Mouse (Mus musculus) kidney, postnatal 0 days (tissue): ENCODE measurements around the gene Hcar1. TPM values are rescaled to one million over a fixed set of nuclear protein-coding genes. Genes with fewer than 3 reads are reported as not detected.

Experiments
- ATAC-seq: fragments of 200-750 bp; cut with Nextera tagmentation; replicated peaks from 2 replicates; pipeline ENCODE4 v1.8.0; 2017; ENCODE audit warnings: low read depth, moderate number of reproducible peaks, moderate TSS enrichment, moderate library complexity; ENCODE audit not compliant: low FRiP score
- DNase-seq: peaks from one replicate; pipeline ENCODE4 v3.0.0-alpha.2; 2016; ENCODE audit warnings: low spot score
- H3K27ac ChIP-seq: fragments of 300-500 bp; sonication (generic); 2 replicates; pipeline ENCODE4 v1.5.1; 2014; ENCODE audit warnings: mild to moderate bottlenecking
- H3K27me3 ChIP-seq: fragments of 300-500 bp; sonication (generic); 2 replicates; pipeline ENCODE4 v1.6.1; 2014; ENCODE audit warnings: low read length, mixed read lengths; ENCODE audit not compliant: insufficient read depth
- H3K36me3 ChIP-seq: fragments of 300-500 bp; sonication (generic); 2 replicates; pipeline ENCODE4 v1.6.1; 2014; ENCODE audit warnings: low read length, mixed read lengths; ENCODE audit not compliant: insufficient read depth
- H3K4me1 ChIP-seq: fragments of 300-500 bp; sonication (generic); replicated peaks from 2 replicates; pipeline ENCODE4 v1.6.1; 2014; ENCODE audit warnings: antibody characterized with exemption, low read length, mixed read lengths; ENCODE audit not compliant: insufficient read depth
- H3K4me2 ChIP-seq: fragments of 300-500 bp; sonication (generic); 2 replicates; pipeline ENCODE4 v1.6.1; 2014; ENCODE audit warnings: mild to moderate bottlenecking, low read length, moderate library complexity, mixed read lengths
- H3K4me3 ChIP-seq: fragments of 300-500 bp; sonication (generic); replicated peaks from 2 replicates; pipeline ENCODE4 v1.5.1; 2014; ENCODE audit warnings: low read depth, low read length
- H3K9ac ChIP-seq: fragments of 300-500 bp; sonication (generic); 2 replicates; pipeline ENCODE4 v1.6.1; 2014; ENCODE audit warnings: low read depth, low read length
- H3K9me3 ChIP-seq: fragments of 300-500 bp; sonication (generic); replicated peaks from 2 replicates; pipeline ENCODE4 v1.6.1; 2016; ENCODE audit warnings: low read length, inconsistent platforms, mixed read lengths
- CTCF ChIP-seq: IDR thresholded peaks from 2 replicates; pipeline ENCODE4 v1.5.1; 2016; ENCODE audit warnings: antibody characterized with exemption, low read depth, mild to moderate bottlenecking, moderate library complexity
- WGBS: fragments of 180-500 bp; shearing (Covaris S2); extraction: QIAGEN DNeasy Blood & Tissue Kit; methylation state at CpG from one replicate; pipeline ENCODE4 v1.1.7; 2014; 5-methylcytosine and 5-hydroxymethylcytosine counted together
- polyA plus RNA-seq: library from polyadenylated mRNA; unstranded; fragments of >200 nt; fragmentation: Nextera tagmentation; extraction: Ambion mirVana; gene quantifications from 2 replicates; pipeline ENCODE4 v1.2.1, GENCODE M21; 2015

The Hcar1 gene
- polyA plus RNA-seq: 3.3 and 3.6 TPM in 2 replicates

DNA sequence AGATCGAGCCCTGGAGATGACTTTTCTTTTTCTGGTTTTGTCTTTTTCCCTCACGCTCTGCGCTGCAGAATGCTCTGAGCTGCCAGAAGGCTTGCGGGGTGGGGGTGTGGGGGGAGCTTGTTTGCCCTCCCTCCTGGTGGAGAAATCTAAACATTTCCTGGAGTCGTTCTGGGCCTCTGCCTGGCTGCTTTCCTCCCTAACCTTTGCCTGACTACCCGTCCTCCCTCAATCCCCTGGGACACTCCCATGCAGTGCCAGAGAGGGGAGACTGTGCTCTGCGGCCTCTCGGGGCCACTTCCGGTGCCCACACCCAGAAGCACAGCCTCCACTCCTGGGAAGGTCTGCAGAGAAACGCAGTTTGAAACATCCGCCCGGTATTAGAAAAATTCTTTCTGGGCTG, at the start of gene Hcar1:
TSS of gene Hcar1 (minus strand) at position 93 of the 400 bp plus-strand sequence.
- H3K27me3 ChIP-seq: no peaks in the 10 kb centered on the region
- peak within 1 kb of the TSS; percentile 45 for H3K9ac ChIP-seq
- ATAC-seq: peak; percentile 21; the same call in 1 of the 2 replicates
- peaks cover 26% of the 10 kb centered on the region for H3K4me1 ChIP-seq
- H3K4me3 ChIP-seq: peak within 1 kb of the TSS; percentile 9; the same call in 1 of the 2 replicates
- H3K4me2 ChIP-seq: peak within 1 kb of the TSS; percentile 55
- 14% methylated on average over 12 of the region's 12 CpGs for WGBS
- peak within 1 kb of the TSS; percentile 68 for H3K27ac ChIP-seq
- no peaks in the 10 kb centered on the region for H3K36me3 ChIP-seq
- peak; percentile 73 for DNase-seq
- TF ChIP-seq CTCF: no peak
- no peaks in the 10 kb centered on the region for H3K9me3 ChIP-seq

DNA sequence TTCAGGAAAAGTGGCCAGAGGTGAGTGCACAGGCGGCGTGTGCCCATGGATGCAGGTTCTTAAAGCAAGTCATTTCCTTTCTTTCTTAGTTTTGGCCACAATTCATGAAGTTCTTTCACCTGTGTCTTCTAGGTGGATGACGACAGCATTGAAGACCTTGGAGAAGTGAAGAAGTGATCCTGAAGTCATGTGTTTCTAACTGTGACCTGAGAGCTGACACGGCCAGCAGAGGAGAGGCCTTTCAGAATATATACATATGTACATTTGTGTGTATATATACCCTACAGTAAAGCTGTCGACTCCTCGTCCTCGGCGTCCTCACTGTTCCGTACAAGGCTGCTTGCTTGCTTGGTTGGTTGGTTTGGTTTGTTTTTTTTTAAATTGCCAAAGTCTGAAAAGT, 47.3 kb upstream of the Hcar1 start, which contains the start of gene Gm43518:
TSS of gene Gm43518 (plus strand) at position 301 of the 400 bp plus-strand sequence.
- ATAC-seq: no peak
- Histone ChIP-seq H3K4me2 (no peak within 1 kb of the TSS), H3K4me1 (no peaks in the 10 kb centered on the region), H3K4me3 (no peak within 1 kb of the TSS), H3K9me3 (no peaks in the 10 kb centered on the region), H3K27me3 (no peaks in the 10 kb centered on the region), H3K9ac (no peak within 1 kb of the TSS), H3K27ac (no peak within 1 kb of the TSS), H3K36me3 (peaks cover 47% of the 10 kb centered on the region)
- TF ChIP-seq CTCF: no peak
- 91% methylated on average over 9 of the region's 9 CpGs for WGBS
- no peak for DNase-seq

DNA sequence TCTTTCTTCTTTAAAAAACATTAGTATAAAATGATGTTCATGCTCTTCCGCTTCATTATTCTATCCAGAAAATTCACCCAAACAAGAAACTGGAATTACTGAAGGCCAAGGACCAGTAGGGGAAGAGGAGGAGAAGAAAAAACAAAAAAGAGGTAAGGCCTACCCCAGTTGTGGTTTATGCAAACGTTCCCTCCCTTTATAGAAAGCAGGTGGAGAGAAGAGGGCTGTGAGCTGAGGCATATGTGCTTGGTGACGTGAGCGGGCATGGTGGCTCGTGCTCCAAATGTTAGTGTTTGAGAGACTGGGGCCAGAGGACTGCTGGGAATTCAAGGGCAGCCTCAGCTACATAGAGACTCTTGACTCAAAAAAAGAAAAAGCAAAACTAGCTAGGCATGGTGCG, 42.3 kb upstream of the Hcar1 start:
- Histone ChIP-seq H3K36me3 (peaks cover 61% of the 10 kb centered on the region), H3K9ac (no peak overlapping the region), H3K27ac (no peak overlapping the region), H3K4me2 (no peak overlapping the region), H3K4me1 (no peaks in the 10 kb centered on the region), H3K4me3 (no peak overlapping the region), H3K9me3 (no peaks in the 10 kb centered on the region), H3K27me3 (no peaks in the 10 kb centered on the region)
- no peak for TF ChIP-seq CTCF
- ATAC-seq (no peak), DNase-seq (no peak)
- 93% methylated on average over 6 of the region's 6 CpGs for WGBS

DNA sequence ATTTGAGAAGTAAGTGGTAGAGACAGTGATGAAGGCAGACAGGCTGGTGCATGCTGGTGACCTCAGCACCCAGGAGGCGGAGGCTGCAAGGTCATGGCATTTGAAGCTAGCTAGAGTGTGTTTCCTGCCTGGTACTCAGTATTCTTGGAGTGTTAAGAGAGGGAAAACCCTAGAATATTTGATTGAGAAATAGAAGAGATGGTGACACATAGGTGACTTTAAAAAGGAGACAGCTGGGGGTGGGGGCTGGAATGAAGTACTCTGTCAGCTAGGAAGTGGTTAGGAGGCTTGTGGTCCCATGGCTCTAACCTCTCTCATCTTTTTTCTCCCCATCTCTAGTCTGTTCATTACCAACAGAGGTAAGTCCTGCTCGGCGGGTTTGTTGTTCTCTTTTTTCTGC, 35.0 kb upstream of the Hcar1 start:
- ATAC-seq (no peak), DNase-seq (no peak)
- Histone ChIP-seq H3K27me3 (no peaks in the 10 kb centered on the region), H3K4me1 (no peaks in the 10 kb centered on the region), H3K4me2 (no peak overlapping the region), H3K9me3 (no peaks in the 10 kb centered on the region), H3K27ac (no peak overlapping the region), H3K9ac (no peak overlapping the region), H3K4me3 (no peak overlapping the region), H3K36me3 (peaks cover 34% of the 10 kb centered on the region)
- TF ChIP-seq CTCF: no peak
- 95% methylated on average over 3 of the region's 3 CpGs for WGBS

DNA sequence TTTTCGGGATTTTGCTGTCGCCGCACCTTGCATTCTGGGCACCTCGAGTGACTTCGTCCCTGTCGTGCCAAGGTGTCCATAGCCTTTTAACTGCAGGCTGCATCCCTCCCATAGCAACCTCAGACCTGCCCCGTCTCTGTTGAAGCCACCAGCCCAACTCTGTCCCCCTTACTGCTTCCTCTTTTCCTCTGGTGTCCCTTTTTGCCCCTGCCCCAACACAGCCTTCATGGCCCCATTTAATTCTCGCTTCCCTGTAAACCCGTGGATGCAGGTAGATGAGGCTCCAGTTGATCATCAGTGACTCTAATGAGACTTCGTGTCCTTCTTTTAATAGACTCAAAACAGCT, 27.8 kb upstream of the Hcar1 start:
- Histone ChIP-seq H3K4me3 (peak overlapping the region; percentile 91), H3K9ac (peak overlapping the region; percentile 97), H3K27ac (peak overlapping the region; percentile 85), H3K27me3 (no peaks in the 10 kb centered on the region), H3K36me3 (peaks cover 10% of the 10 kb centered on the region; the same call in 1 of the 2 replicates), H3K4me1 (peaks cover 9% of the 10 kb centered on the region; the same call in 1 of the 2 replicates), H3K9me3 (no peaks in the 10 kb centered on the region), H3K4me2 (peak overlapping the region; percentile 83)
- no peak for TF ChIP-seq CTCF
- ATAC-seq (no peak; the same call in 1 of the 2 replicates), DNase-seq (no peak)
- 3% methylated on average over 10 of the region's 10 CpGs for WGBS

DNA sequence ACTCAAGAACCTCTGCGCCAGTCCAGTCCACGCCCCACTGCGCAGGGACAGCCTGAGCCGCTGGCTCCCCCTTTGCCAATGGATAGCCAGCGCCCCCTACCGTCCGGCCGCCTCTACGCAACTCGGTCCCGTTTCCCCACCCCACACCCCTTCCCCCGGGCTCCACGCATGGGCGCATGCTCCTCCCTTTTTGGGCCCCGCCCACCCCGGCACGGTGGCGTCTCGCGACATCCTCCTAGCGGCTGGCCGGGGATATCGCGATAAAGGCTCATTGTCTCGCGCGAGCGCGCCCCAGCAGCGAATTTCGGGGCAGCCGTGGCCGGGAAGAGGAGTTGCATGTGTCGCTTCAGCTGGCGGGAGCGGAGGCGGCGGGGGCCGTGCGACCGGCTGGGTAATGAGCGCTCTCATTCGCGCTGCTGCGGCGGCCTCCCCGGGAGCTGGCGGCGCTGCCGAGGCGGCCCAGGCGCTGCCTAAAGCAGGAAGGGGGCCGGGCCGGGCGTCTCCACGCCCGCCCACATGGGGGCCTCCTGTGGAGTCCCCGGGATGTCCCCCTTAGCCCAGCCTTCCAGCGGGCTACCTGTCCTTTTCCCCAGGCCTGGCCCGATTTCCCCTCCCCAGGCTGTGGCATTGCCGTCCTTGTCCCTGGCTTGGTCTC, 27.3 kb upstream of the Hcar1 start, which contains the start of gene Denr:
TSS of gene Denr (plus strand) at position 200 of the 655 bp plus-strand sequence.
- H3K4me2 ChIP-seq: peak within 1 kb of the TSS; percentile 83
- H3K36me3 ChIP-seq: peaks cover 10% of the 10 kb centered on the region; the same call in 1 of the 2 replicates
- H3K9ac ChIP-seq: peak within 1 kb of the TSS; percentile 97
- peak within 1 kb of the TSS; percentile 91 for H3K4me3 ChIP-seq
- DNase-seq (peak; percentile 97), ATAC-seq (peak; percentile 94)
- peaks cover 9% of the 10 kb centered on the region; the same call in 1 of the 2 replicates for H3K4me1 ChIP-seq
- WGBS: under 1% methylated on average over 61 of the region's 61 CpGs
- H3K27me3 ChIP-seq: no peaks in the 10 kb centered on the region
- peak; percentile 98 for TF ChIP-seq CTCF
- H3K9me3 ChIP-seq: no peaks in the 10 kb centered on the region
- H3K27ac ChIP-seq: peak within 1 kb of the TSS; percentile 85
